8 mouse cellular contexts compared by ENCODE assay signal in the genomic region with DNA sequence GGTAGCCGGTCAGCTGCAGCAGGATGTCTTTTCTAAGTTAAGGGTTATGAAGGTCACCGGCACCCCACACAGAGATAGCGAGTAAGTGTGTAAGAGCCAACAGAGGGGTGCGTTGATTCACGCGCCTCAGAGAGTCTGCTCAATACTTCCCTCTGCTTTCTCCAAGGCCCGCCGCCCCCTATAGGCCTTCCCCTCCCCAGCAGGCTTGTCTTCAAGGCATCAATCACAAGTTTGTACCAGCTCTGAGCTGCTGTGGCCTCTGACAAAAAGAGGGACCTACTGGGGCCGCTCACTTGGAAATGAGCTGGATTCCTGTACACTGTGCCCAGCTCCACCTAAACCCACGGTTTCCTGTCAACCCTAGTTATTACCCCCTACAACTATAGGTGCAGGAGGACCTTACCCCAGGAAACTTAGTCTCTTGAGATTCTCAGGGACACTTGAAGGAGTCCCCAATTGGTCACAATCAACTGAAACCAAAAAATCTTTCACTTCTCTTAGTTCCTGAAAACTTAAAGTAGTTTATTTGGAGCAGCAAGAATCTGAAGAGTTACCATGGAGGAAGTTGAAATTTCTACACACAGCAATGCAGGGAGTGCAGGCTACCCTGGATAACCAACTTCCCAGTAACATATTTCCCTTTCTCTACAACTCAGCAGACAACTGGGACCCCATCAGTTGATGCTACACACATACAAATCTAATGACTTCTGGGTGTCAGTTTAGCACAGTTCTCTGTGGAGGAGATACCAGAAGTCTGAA. TPM values are rescaled to one million over a fixed set of nuclear protein-coding genes. Genes with fewer than 3 reads are reported as not detected.
DNase-seq lines count a peak whose midpoint lies in the region; ATAC-seq lines count a peak whose summit lies in the region.

No protein-coding gene starts in this region.

- peaks cover 5% of the 10 kb centered on the region; the same call in 1 of the 2 replicates for H3K4me1 ChIP-seq in embryonic facial prominence, embryonic 14.5 days (ENCODE audit: control insufficient read depth, insufficient read depth, low read length)

- no peaks in the 10 kb centered on the region for H3K36me3 ChIP-seq in embryonic facial prominence, embryonic 14.5 days (ENCODE audit: control insufficient read depth, insufficient read depth, low read length)

- DNase-seq in urinary bladder, adult 2 months (ENCODE audit: low spot score): peak; percentile 33
- no peak for DNase-seq in urinary bladder, postnatal 10 days (ENCODE audit: low spot score)
- peak; percentile 62 for DNase-seq in embryonic facial prominence, embryonic 14.5 days (ENCODE audit: low spot score)
- peak; percentile 9 to 33 for DNase-seq in layer of hippocampus, adult 8-10 months (ENCODE audit: low spot score in 2 of 2)
- peak; percentile 18 for DNase-seq in lung, postnatal 25 days (ENCODE audit: low spot score)
- DNase-seq in ovary, postnatal 36 days (ENCODE audit: low spot score): peak; percentile 51
- peak; percentile 25 to 63 for DNase-seq in urinary bladder, postnatal 4 days (ENCODE audit: low spot score in 2 of 2)

- 3% methylated on average over 10 of the region's 10 CpGs for WGBS in embryonic facial prominence, embryonic 14.5 days

- H3K4me3 ChIP-seq in embryonic facial prominence, embryonic 14.5 days (ENCODE audit: low read depth, low read length): peak overlapping the region; percentile 50

- H3K4me2 ChIP-seq in embryonic facial prominence, embryonic 14.5 days (ENCODE audit: low read depth, low read length): peak overlapping the region; percentile 89

- H3K9me3 ChIP-seq in embryonic facial prominence, embryonic 14.5 days (ENCODE audit: control insufficient read depth, low read length): no peaks in the 10 kb centered on the region

- peak overlapping the region; percentile 46; the same call in 1 of the 2 replicates for H3K27ac ChIP-seq in embryonic facial prominence, embryonic 14.5 days (replicated peaks; ENCODE audit: low read depth, low read length)

- H3K9ac ChIP-seq in embryonic facial prominence, embryonic 14.5 days (ENCODE audit: low read depth, low read length): peak overlapping the region; percentile 77

- ATAC-seq in embryonic facial prominence, embryonic 14.5 days (ENCODE audit: low read depth): peak; percentile 92
- peak; percentile 76 to 77 for ATAC-seq in hematopoietic stem cell, adult 5-6 weeks (replicated peaks in 1 of 2; ENCODE audit: insufficient read depth in 1 of 2, low FRiP score in 2 of 2, low TSS enrichment in 1 of 2, low read depth in 1 of 2, poor library complexity in 2 of 2, severe bottlenecking in 2 of 2)

- H3K27me3 ChIP-seq in embryonic facial prominence, embryonic 14.5 days (replicated peaks; ENCODE audit: control insufficient read depth, insufficient read depth, low read length): no peaks in the 10 kb centered on the region

RNA-seq across cellular contexts. Expression of a gene that starts 31.7 kb away (rescaled TPM):
- 5.1 and 7.6 TPM in 2 replicates for polyA plus RNA-seq in urinary bladder, adult 2 months (2012; rRNA removed)
- 1.3 and 1.9 TPM in 2 replicates for polyA plus RNA-seq in embryonic facial prominence, embryonic 14.5 days (2014; fragmentation: Nextera tagmentation; extraction: Ambion mirVana)
- 0.69 and 1.6 TPM in 2 replicates for total RNA-seq in hematopoietic stem cell, adult 5-6 weeks (2017)
- 1 to 10 TPM in 1 of 4 experiments, under 1 TPM in 3; 0.67 to 1.4 (median 0.81) TPM for total RNA-seq in layer of hippocampus, adult 8-10 months (2022)

RNA-seq across cellular contexts. Expression of a gene that starts 51.9 kb away (rescaled TPM):
- 37.3 and 37.5 TPM in 2 replicates for polyA plus RNA-seq in urinary bladder, adult 2 months (2012; rRNA removed)
- 82.3 and 85.0 TPM in 2 replicates for polyA plus RNA-seq in embryonic facial prominence, embryonic 14.5 days (2014; fragmentation: Nextera tagmentation; extraction: Ambion mirVana)
- 42.3 and 67.1 TPM in 2 replicates for total RNA-seq in hematopoietic stem cell, adult 5-6 weeks (2017)
- 10 to 100 TPM; 65.6 to 78.6 (median 73.8) TPM for total RNA-seq in layer of hippocampus, adult 8-10 months (2022)

RNA-seq across cellular contexts. Expression of a gene that starts 57.0 kb away (rescaled TPM):
- polyA plus RNA-seq in urinary bladder, adult 2 months (2012; rRNA removed): 137 and 164 TPM in 2 replicates
- polyA plus RNA-seq in embryonic facial prominence, embryonic 14.5 days (2014; fragmentation: Nextera tagmentation; extraction: Ambion mirVana): 150 TPM in 2 replicates
- 134 and 135 TPM in 2 replicates for total RNA-seq in hematopoietic stem cell, adult 5-6 weeks (2017)
- total RNA-seq in layer of hippocampus, adult 8-10 months (2022): 10 to 100 TPM; 64.8 to 75.6 (median 72.1) TPM
